Mouse (Mus musculus): ENCODE results near the gene Tab1. TPM values are rescaled to one million over a fixed set of nuclear protein-coding genes. Genes with fewer than 3 reads are reported as not detected.

Gene Tab1
- total and polyA plus RNA-seq, 2 experiments from 2014 or later = 25.7 to 52.1 TPM

DNA sequence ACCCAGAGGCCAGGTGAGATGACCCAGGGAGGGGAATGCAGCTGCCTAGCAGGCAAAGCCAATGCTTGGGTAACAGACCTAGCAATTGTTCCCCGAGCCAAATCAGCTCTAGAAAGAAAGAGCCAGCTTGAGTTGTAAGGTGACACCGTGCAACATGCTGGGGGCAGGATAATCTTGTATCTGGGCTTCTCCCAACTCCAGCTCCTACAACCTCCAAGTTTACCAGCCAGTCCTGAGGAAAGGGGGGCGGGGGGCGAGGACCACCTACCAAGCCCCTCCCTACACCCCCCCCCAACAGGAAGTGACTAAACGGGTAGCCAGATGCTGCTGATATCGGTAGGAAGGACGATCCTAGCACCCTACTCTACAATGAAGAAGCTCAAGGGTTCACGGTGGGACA is 38.4 kb downstream of the Tab1 start:
- no peaks in the 10 kb centered on the region for H3K36me3 ChIP-seq (ENCODE audit: insufficient read depth)
- no peak for ATAC-seq

DNA sequence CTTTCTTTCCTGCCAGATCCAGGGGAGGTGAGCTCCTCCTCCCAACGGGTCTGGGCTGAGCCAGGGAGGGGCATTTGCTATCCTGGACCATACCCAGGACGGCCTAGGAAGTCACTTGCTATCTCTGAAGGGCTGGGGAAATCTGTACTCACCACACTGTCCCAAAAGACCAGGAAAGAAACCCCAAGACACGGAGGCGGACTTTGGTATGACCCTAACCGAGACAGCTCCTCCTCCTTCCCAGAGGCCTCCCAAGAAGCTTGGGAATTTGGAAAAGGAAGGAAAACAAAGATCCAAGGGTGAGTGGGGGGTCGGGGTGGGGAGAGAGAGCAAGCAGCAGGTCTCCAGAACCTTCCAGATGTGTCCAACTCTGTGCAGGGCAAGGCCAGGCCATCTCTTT is 38.9 kb downstream of the Tab1 start:
- ATAC-seq (no peak), DNase-seq (no peak)
- H3K4me2 ChIP-seq (ENCODE audit: low read depth) = no peak overlapping the region
- no peak overlapping the region for H3K9ac ChIP-seq
- H3K4me1 ChIP-seq (ENCODE audit: insufficient read depth) = peaks cover 13% of the 10 kb centered on the region
- no peak for TF ChIP-seq CTCF (IDR thresholded peaks at IDR 0.05; ENCODE audit: low read depth)
- H3K36me3 ChIP-seq (ENCODE audit: insufficient read depth) = no peaks in the 10 kb centered on the region
- no peaks in the 10 kb centered on the region for H3K9me3 ChIP-seq (ENCODE audit: low read length)
- no peaks in the 10 kb centered on the region for H3K27me3 ChIP-seq (ENCODE audit: insufficient read depth, low read length)
- no peak overlapping the region for H3K27ac ChIP-seq (ENCODE audit: low read depth, low read length)
- WGBS = 33% methylated on average over 6 of the region's 6 CpGs
- H3K4me3 ChIP-seq (ENCODE audit: low read depth, low read length) = no peak overlapping the region

More for the DNA sequence above, 38.4 kb downstream of the Tab1 start:
- Histone ChIP-seq H3K27me3 (ENCODE audit: insufficient read depth, low read length) (no peaks in the 10 kb centered on the region), H3K9ac (no peak overlapping the region), H3K27ac (ENCODE audit: low read depth, low read length) (no peak overlapping the region), H3K4me2 (ENCODE audit: low read depth) (no peak overlapping the region), H3K4me1 (ENCODE audit: insufficient read depth) (peaks cover 13% of the 10 kb centered on the region), H3K4me3 (ENCODE audit: low read depth, low read length) (no peak overlapping the region), H3K9me3 (ENCODE audit: low read length) (no peaks in the 10 kb centered on the region)
- TF ChIP-seq CTCF (IDR thresholded peaks at IDR 0.05; ENCODE audit: low read depth) = no peak
- 11% methylated on average over 8 of the region's 8 CpGs for WGBS
- DNase-seq = no peak

DNA sequence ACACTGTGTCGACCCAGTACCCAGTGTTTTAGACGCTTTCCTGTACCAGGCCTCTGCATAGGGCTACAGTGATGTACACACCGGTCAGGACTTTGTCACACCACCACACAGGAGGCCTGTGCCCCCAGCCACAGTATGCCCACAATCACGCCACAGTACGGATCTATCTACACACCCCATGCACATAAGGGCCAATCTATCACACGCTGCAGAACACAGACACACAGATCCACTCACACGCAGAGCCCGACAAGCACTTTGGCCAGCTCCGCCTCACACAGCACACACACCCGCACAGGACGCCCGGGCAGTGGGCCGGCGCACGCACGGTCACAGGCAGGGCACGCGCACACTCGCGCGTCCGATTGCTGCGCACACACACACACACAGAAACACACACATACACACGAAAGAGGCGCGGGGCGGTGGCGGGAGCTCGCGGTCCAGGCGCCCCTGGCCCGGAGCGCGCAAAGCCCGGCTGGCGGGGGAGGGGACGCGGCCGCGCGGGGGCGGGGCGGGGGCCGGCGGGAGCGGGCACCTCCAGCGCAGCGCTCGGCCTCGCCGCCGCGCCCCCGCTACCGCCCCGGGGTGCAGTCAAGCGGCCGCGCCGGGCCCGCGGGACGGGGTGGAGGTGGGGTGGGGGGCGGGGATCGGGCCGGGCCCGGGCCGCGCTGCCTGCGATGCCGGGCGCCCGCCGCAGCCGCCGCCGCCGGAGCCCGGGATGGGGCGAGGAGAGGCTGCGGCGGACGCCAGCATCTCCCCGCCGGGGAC is 40.3 kb downstream of the Tab1 start, which contains the start of gene Mgat3:
TSS of gene Mgat3 (plus strand) at position 721 of the 771 bp plus-strand sequence.
- no peaks in the 10 kb centered on the region for H3K9me3 ChIP-seq (ENCODE audit: low read length)
- H3K4me2 ChIP-seq (ENCODE audit: low read depth) = peak within 1 kb of the TSS; percentile 64
- 2% methylated on average over 52 of the region's 85 CpGs for WGBS
- peaks cover 13% of the 10 kb centered on the region for H3K4me1 ChIP-seq (ENCODE audit: insufficient read depth)
- peak within 1 kb of the TSS; percentile 95 for H3K4me3 ChIP-seq (ENCODE audit: low read depth, low read length)
- peak within 1 kb of the TSS; percentile 91 for H3K27ac ChIP-seq (ENCODE audit: low read depth, low read length)
- H3K9ac ChIP-seq = peak within 1 kb of the TSS; percentile 96
- peak; percentile 79 for DNase-seq
- no peak for TF ChIP-seq CTCF (IDR thresholded peaks at IDR 0.05; ENCODE audit: low read depth)
- H3K36me3 ChIP-seq (ENCODE audit: insufficient read depth) = no peaks in the 10 kb centered on the region
- H3K27me3 ChIP-seq (ENCODE audit: insufficient read depth, low read length) = no peaks in the 10 kb centered on the region
- ATAC-seq = peak; percentile 78

DNA sequence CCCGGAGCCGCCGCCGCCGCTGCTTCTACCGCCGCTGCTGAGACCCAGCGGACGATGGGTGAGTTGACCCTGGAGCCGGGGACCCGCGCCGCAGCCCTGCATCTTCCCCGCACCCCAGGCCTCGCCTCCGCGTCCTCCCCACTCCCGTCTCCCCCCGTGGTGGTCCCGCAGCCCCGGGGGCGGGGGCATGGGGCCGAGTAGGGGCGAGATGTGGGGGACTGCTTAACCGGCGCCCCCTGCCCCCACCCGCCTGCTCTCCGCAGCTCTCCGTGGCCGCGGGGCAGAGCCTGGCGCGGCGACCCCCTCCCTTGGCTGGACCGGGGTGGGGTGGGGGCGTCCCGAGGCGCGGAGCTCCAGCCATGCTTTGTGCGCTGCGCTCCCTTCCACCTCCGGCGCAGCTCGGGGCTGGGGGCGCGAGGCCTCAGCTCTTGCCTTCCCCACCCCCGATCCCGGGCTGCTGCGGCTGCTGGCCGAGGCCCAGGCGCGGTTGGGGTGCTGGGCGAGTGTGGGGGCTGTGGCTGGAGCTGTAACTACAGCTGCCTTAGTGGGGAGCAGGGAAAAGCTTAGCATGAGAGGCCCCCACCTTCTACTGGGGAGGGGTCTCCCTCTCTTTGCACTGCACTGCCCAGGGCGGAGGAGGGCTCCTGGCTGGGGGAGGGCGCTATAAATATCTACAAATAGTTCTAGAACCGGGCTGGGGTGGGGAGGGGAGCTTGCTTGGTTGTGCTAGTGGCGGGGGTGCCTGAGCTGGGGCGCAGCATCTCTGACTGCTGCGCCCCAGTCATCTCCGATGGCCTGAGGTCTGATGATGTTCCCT is 41.1 kb downstream of the Tab1 start:
- WGBS = 2% methylated on average over 42 of the region's 60 CpGs
- no peak for TF ChIP-seq CTCF (IDR thresholded peaks at IDR 0.05; ENCODE audit: low read depth)
- H3K4me1 ChIP-seq (ENCODE audit: insufficient read depth) = peaks cover 13% of the 10 kb centered on the region
- peak overlapping the region; percentile 96 for H3K9ac ChIP-seq
- no peaks in the 10 kb centered on the region for H3K36me3 ChIP-seq (ENCODE audit: insufficient read depth)
- DNase-seq (peak; percentile 60), ATAC-seq (peak; percentile 71)
- H3K4me3 ChIP-seq (ENCODE audit: low read depth, low read length) = peak overlapping the region; percentile 95
- peak overlapping the region; percentile 91 for H3K27ac ChIP-seq (ENCODE audit: low read depth, low read length)
- H3K27me3 ChIP-seq (ENCODE audit: insufficient read depth, low read length) = no peaks in the 10 kb centered on the region
- no peaks in the 10 kb centered on the region for H3K9me3 ChIP-seq (ENCODE audit: low read length)
- H3K4me2 ChIP-seq (ENCODE audit: low read depth) = peak overlapping the region; percentile 64

DNA sequence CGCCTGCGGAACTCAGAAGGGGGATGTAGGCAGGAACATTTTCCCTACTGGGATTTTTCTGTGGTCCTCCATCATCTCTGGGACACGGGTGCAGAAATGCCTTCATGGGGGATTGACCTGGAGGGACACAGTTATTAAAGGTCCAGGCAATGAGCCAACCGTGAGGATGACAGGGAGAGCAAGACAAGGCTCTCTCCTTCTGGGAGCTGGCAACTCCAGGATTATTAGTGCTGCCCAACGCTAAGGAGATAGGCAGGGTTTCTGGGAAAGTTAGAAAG is 41.6 kb downstream of the Tab1 start:
- ATAC-seq = no peak
- Histone ChIP-seq H3K36me3 (ENCODE audit: insufficient read depth) (no peaks in the 10 kb centered on the region), H3K9ac (peak overlapping the region; percentile 96), H3K4me1 (ENCODE audit: insufficient read depth) (peaks cover 13% of the 10 kb centered on the region), H3K27me3 (ENCODE audit: insufficient read depth, low read length) (no peaks in the 10 kb centered on the region), H3K4me2 (ENCODE audit: low read depth) (peak overlapping the region; percentile 64), H3K9me3 (ENCODE audit: low read length) (no peaks in the 10 kb centered on the region), H3K27ac (ENCODE audit: low read depth, low read length) (peak overlapping the region; percentile 91; the same call in 1 of the 2 replicates), H3K4me3 (ENCODE audit: low read depth, low read length) (peak overlapping the region; percentile 95)
- WGBS = 2% methylated on average over 5 of the region's 5 CpGs
- DNase-seq = no peak
- TF ChIP-seq CTCF (IDR thresholded peaks at IDR 0.05; ENCODE audit: low read depth) = no peak

DNA sequence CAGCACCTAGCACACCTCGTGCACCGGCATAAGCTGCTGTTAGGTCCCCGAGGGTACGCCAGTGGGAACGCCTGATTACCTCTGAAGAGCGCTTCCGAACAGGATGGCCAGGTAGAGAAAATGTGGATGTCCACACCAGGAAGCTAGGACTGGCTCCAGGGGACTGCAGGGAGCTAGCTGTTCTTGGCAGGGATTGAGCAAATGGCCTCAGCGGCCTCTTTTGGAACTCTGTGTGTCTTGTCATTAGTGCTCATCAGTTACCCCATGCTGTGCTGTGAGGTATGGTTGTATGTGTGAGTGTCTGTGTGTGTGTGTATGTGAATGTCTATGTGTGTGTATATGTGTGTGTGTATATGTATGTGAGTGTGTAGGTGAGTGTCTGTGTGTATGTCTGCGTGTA is 42.4 kb downstream of the Tab1 start:
- Histone ChIP-seq H3K27ac (ENCODE audit: low read depth, low read length) (no peak overlapping the region), H3K4me3 (ENCODE audit: low read depth, low read length) (peak overlapping the region; percentile 95), H3K36me3 (ENCODE audit: insufficient read depth) (no peaks in the 10 kb centered on the region), H3K9ac (0 out of 2 replicates have a peak overlapping the region, but pooled peaks have one; percentile 96), H3K27me3 (ENCODE audit: insufficient read depth, low read length) (no peaks in the 10 kb centered on the region), H3K4me1 (ENCODE audit: insufficient read depth) (peaks cover 13% of the 10 kb centered on the region), H3K4me2 (ENCODE audit: low read depth) (peak overlapping the region; percentile 64), H3K9me3 (ENCODE audit: low read length) (no peaks in the 10 kb centered on the region)
- no peak for ATAC-seq
- TF ChIP-seq CTCF (IDR thresholded peaks at IDR 0.05; ENCODE audit: low read depth) = no peak
- 77% methylated on average over 9 of the region's 9 CpGs for WGBS
- DNase-seq = no peak

DNA sequence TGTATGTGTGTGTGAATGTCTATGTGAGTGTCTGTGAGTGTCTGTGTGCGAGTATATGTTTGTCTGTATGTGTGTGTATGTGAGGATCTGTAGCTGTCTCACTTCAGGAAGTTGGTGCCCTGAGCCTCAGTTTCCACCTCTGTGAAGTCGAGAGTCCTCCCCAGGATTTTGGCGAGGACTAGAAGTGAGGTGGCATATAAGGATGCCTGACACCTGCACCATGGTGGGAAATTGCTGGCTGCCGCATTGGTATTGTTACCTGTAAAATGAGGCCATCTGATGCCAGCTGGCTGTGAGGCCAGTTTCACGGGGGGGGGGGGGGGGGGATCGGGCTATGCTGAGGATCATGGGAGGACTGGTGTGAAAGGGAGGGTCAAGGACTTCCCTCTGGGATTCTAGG is 42.8 kb downstream of the Tab1 start:
- WGBS = 67% methylated on average over 6 of the region's 6 CpGs
- TF ChIP-seq CTCF (IDR thresholded peaks at IDR 0.05; ENCODE audit: low read depth) = no peak
- H3K4me3 ChIP-seq (ENCODE audit: low read depth, low read length) = no peak overlapping the region

More for the DNA sequence above, 42.8 kb downstream of the Tab1 start:
- Histone ChIP-seq H3K4me2 (ENCODE audit: low read depth) (peak overlapping the region; percentile 64; the same call in 1 of the 2 replicates), H3K27me3 (ENCODE audit: insufficient read depth, low read length) (no peaks in the 10 kb centered on the region), H3K4me1 (ENCODE audit: insufficient read depth) (peaks cover 13% of the 10 kb centered on the region), H3K9me3 (ENCODE audit: low read length) (no peaks in the 10 kb centered on the region), H3K27ac (ENCODE audit: low read depth, low read length) (no peak overlapping the region), H3K36me3 (ENCODE audit: insufficient read depth) (no peaks in the 10 kb centered on the region), H3K9ac (no peak overlapping the region)
- ATAC-seq (no peak), DNase-seq (no peak)
